Mouse (Mus musculus): ENCODE results near the gene Mfsd2b.
"Not testable (repeated sequence)": the region's sequence is repeated elsewhere in the genome, so short reads cannot be mapped to it uniquely, and the experiment has no call there.

The Mfsd2b gene

GRCm38 (mm10) chr12:4874161-4874927, at the start of gene Mfsd2b:
TSS of gene Mfsd2b (minus strand) at chr12:4874359.
- in situ Hi-C loops (cut with MseI, MboI): no loop called here

DNA sequence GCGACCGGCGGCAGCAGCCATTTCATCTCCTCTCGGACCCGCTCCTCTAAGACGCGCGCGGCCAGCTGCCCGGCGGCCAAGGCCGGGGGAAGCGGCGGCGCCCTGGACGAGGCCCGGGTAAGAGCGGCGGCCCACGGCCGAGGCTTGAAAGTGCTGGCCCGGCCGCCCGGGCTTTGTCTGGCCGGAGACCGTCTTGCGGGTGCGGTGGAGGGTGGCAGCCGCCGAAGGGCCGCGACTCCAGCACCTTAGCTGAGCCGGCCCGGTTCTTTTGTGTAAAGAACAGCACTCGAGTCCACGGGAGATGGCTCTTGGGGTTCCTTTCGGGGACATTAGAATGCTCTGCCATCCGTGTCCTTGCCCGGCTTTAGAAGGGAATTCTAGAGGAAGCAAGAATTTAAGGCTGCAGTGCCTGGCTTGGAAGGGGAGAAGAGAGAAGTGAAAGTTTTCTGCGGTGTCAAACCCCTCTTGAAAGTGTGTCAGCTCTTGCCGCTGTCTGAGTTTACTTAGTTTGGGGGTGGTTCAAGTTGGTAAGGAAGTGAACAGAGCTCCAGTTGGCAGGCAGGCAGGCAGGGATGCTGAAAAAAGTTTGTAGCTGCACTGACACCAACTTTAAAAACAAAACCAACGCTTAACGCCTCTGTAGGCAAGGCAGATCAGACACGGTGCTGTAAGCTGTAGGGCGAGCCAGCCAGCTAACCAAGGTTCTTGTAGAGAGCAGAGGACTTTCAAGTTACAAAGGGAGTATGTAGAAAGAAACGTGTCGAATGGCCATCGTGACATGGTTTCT, 43.8 kb upstream of the Mfsd2b start:
- in situ Hi-C loops (cut with MseI, MboI): no loop called here

DNA sequence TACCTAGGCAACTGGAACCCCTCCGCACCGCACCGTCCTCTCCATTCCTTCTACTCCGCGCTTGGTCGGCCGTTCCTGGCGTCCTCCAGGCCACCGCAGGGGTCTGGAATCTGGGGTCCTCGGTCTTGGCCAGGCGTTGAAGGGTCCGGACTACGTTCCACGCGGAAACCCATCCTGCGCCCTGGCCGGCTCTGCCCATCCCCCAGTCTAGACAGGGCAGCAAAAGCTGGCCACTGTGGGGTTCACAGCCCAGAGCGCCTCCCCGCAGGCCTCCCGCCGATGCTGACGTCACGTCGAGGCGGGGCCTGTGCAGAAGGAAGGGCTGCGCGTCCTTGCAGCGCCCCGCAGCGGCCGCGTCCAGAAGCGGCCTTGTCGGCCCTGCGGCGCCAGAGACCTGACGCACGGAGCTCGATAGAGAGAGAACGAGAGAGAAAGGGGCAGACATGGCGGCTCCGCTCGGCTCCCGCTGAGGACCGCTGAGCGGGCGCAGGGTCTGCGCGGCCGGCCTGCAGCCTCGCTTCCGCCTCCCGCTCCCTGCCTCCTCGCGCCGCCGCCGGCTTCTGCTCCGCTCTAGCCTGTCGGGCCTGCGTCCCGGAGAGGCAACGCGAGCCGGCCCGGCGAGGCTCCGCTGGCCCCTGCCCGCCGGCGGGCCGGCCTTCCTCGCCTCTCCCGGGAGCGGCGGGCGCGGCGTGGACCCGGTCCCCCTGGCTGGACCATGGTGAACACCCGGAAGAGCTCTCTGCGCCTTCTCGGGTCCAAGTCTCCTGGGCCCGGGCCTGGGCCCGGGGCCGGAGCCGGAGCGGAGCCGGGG, 43.0 kb upstream of the Mfsd2b start, which contains the start of gene Atad2b:
TSS of gene Atad2b (plus strand) at position 360 of the 811 bp plus-strand sequence.
- in situ Hi-C loops (cut with MseI, MboI): no loop called here

DNA sequence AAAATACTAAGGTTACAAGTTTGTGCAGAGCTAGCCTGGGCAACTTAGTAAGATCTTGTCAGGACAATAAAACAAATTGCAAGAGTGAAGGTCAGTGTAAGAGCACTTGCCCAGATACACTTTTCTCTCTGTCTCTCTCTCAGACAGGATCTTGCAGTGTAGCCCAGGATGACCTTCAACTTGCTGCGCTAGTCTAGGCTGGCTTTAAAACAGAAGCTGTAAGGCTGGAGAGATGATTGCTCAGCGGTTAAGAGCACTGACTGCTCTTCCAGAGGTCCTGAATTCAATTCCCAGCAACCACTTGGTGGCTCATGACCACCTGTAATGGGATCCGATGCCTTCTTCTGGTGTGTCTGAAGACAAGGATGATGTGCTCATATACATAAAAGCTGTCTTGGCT, 40.8 kb upstream of the Mfsd2b start:
- in situ Hi-C loops (cut with MseI, MboI): no loop called here

- in situ Hi-C loops (cut with MseI, MboI): no loop called here
Measured at GRCm38 (mm10) chr12:4914441-4914840, 40.3 kb upstream of the Mfsd2b start.

GRCm38 (mm10) chr12:4911716-4912115, 37.6 kb upstream of the Mfsd2b start:
- in situ Hi-C loops (cut with MseI, MboI): no loop called here

GRCm38 (mm10) chr12:4910496-4910895, 36.3 kb upstream of the Mfsd2b start:
- in situ Hi-C loops (cut with MseI, MboI): not testable (repeated sequence)

DNA sequence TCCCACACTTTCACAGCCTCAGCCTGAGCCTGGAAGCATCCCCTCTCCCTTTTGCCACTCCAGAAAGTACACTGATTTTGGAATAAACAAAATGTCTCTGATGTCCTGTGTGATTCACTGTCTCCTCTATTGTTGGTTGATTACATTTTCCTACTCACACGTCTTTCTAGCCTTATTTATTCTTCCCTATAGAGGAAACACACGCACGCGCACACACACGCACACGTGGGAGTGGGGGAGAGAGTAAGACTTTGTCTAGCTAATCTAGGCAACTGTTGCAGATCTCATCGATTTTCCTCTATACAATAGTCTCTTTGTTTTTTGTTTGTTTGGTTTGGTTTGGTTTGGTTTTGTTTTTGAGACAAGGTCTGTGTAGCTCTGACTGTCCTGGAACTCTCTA, 34.2 kb upstream of the Mfsd2b start:
- in situ Hi-C loops (cut with MseI, MboI): no loop called here

DNA sequence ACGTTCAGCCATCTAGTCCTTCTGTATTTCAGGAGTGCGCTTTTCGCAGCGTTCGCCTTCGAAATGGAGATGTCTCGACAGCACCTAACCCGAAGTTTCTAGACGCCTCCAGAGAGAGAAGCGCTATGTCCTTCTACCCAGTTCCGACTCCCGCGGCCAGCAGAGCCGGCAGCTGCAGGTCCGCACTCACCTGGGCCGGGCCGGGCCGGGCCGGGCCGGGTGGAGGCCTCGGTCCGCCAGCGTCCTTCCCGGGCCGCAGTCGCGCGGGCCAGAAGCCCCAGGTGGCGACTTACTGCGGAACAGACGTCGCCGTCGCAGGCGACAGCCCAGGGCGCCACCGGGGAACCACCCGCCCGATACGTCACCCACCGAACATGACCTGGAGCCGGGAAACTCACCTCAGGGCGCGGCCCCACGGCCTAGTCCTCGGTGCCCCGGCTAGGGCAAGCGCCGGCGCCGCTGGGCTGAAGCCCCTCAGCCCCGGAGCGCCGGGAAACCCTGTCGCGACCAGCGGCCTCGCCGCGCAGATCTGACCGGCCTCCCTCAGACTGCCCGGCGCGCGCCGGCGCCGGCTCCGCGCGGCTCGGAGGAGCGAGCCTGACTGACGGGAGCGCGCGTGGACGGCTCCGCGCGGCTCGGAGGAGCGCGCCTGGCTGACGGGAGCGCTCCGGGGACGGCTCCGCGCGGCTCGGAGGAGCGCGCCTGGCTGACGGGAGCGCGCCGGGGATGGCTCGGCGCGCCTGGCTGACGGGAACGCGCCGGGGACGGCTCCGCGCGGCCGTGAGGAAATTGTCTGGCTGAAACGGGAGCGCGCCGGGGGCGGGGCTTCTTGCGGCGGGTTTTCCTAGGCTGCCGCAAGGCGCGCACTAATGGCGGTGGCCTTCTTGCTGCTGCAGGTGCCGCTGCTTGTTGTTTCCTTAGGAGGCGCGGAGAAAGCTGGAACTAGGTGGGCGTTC, 33.1 kb upstream of the Mfsd2b start, which contains the start of gene Ubxn2a:
TSS of gene Ubxn2a (minus strand) at position 755 of the 956 bp plus-strand sequence.
- in situ Hi-C loops (cut with MseI, MboI): no loop called here

DNA sequence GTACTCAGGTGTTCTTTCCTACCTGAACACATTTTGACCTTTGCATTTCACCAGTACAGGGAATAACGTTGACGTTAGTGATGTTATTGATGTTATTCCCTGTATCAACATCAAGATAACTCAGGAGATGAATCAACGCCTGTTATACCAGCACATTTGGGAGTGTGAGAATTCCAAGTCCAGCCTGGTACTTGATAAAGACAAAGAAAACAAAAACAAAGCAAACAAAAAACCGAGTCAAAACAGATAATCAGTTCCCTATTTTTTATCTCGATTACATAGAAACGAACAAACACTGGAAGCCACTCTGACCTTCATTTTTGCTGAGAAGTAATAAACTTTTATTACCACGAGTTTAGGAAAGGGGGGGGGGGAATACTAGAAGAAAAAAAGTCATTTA, 32.3 kb upstream of the Mfsd2b start:
- in situ Hi-C loops (cut with MseI, MboI): no loop called here

DNA sequence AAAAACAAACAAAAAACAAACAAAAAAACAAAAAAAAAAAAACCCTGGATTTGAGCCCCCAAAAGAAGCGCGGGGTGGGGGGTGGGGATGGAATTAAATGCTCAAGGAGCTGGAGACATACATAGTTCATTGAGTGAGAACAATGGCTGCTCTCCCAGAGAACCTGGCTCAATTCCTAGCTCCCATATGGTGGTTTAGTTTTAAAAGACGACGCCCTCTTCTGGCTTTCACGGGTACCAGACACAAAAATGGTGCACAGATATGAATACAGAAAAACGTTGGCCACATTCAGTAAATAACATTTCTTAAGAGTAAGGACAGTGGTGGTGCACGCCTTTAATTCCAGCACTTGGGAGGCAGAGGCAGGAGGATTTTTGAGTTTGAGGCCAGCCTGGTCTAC, 31.8 kb upstream of the Mfsd2b start:
- in situ Hi-C loops (cut with MseI, MboI): no loop called here

DNA sequence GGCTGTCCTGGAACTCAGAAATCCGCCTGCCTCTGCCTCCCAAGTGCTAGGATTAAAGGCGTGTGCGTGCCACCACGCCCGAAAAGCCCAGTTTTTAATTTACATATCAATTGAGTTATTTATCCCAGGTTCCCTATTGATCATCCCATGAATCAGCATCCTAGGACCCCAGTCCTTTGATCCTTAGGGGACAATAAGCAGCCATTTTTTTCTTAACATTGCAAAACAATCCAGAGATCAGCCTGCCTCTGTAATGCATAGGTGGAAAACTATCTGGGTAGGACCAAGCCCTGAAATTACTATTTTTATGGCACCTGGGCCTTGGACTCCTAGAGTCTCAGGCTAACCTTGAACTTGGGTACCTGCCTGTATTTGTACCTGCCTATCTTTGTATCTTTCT, 23.9 kb upstream of the Mfsd2b start:
- in situ Hi-C loops (cut with MseI, MboI): no loop called here

DNA sequence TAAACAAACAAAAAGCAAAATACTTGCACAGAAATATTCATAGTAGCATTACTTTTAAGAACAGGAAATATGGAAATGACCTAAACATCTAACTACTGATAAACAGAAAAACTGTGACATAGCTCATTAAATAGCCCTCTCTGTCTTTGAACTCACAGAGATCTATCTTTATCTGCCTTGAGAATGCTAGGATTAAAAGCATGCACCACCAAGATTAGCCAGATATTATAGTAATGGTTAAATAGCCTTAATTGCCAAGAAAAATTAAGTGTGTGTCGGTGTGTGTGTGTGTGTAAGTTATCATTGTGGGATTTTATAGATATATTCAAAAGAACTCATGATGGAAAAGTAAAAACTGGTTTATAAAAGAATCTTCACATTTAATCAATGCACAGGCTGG, 15.7 kb upstream of the Mfsd2b start:
- in situ Hi-C loops (cut with MseI, MboI): no loop called here

GRCm38 (mm10) chr12:4889251-4889650, 15.1 kb upstream of the Mfsd2b start:
- in situ Hi-C loops (cut with MseI, MboI): no loop called here

DNA sequence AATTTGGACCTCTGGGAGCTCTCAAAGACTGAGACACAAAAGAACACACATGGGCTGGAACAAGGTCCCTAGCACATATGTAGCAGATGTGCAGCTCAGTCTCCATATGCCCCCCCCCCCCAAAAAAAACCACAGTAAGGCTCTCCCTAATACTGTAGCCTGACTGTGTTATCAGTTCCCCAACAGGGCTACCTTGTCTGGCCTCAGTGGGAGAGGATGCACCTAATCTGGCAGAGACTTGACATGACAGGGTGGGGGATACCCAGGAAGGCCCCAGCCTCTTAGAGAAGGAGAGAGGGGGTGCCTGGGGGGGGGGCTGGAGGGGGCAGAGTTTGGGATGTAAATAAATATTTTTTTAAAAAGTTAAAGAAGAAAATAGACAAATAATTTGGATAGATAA, 14.6 kb upstream of the Mfsd2b start:
- in situ Hi-C loops (cut with MseI, MboI): no loop called here

- in situ Hi-C loops (cut with MseI, MboI): not testable (repeated sequence)
Measured at GRCm38 (mm10) chr12:4886581-4886980, 12.4 kb upstream of the Mfsd2b start.

- in situ Hi-C loops (cut with MseI, MboI): no loop called here
Measured at GRCm38 (mm10) chr12:4885062-4885461, 10.9 kb upstream of the Mfsd2b start.

GRCm38 (mm10) chr12:4882086-4882485, 7.9 kb upstream of the Mfsd2b start:
- in situ Hi-C loops (cut with MseI, MboI): no loop called here

- in situ Hi-C loops (cut with MseI, MboI): no loop called here
Measured at GRCm38 (mm10) chr12:4879048-4879447, 4.9 kb upstream of the Mfsd2b start.

DNA sequence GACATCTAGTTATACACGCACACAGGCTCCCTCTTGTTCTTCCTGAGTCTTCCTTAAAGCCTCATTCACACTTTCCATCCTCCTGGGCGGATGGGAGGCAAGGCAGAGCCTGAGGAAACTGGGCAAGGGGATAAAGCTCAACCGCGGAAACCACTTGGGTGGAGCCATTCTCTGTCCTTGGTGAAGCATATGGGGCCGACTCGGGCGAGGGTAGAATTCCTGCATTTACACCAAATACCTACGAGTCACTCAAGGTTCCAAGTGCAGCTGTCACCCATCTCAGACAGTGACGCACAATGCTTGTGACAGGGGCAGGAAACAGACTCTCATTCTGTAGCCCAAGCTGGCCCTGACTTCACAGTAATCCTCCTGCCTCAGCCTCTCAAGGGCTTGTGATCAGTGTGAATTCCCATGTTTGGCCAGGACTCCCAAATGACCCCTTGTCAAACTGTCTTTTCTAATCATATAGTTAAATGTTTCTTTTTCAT, 4.2 kb upstream of the Mfsd2b start:
- in situ Hi-C loops (cut with MseI, MboI): no loop called here

DNA sequence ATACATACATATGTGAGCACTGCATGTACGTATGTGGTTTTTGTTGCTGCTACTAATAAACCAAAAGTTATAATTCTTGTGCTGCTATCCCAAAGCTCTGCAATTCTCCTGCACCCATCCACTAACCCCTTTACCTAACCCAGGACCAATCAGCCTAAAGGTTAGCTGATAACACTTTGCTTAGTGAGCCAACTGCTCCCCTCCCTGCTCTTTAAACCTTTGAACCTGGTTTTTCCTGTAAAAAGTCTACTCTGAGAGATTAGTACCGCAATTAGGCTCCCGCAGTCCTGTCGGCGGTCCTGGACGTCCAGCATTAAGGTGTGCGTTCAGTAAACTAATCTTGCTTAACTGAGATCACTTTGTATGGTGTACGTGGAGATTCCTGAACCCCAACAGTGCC, 1.5 kb upstream of the Mfsd2b start:
- in situ Hi-C loops (cut with MseI, MboI): no loop called here

Measured in mouse trophoblast stem cell (cell line).